Mouse (Mus musculus): ENCODE results near the gene Gm10974. TPM values are rescaled to one million over a fixed set of nuclear protein-coding genes. Genes with fewer than 3 reads are reported as not detected.

Gm10974 gene
- not detected in 2 replicates for polyA plus RNA-seq (2012; rRNA removed)

DNA sequence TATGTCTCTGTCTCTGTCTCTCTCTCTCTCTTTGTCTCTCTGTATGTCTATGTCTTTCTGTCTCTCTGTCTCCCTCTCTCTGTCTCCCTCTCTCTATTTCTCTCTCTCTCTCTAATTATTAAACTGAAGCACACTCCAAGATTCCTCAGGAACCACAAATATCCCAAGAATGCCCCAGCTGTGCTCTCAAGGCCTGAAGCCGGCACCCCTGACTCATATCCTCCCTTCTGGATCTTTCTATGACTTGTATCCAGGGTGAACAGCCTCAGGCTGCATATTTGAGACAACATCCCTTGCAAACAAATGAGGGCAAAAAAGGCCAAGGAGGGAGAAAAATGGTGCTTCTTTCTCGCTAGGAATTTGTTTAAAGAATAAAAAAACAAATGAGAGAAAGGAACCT is at the start of gene Gm10974:
Gene Gm10974, plus strand, starts transcription at position 2 of the 400 bp plus-strand sequence.
- TF ChIP-seq POLR2A (IDR thresholded peaks at IDR 0.05; ENCODE audit: borderline replicate concordance, extremely low read depth, insufficient read depth, insufficient read length, poor library complexity, severe bottlenecking): no peak
- no peak for TF ChIP-seq CTCF (IDR thresholded peaks at IDR 0.05; ENCODE audit: borderline replicate concordance, extremely low read depth, insufficient read depth, insufficient read length)
- DNase-seq (ENCODE audit: low read depth): no peak

DNA sequence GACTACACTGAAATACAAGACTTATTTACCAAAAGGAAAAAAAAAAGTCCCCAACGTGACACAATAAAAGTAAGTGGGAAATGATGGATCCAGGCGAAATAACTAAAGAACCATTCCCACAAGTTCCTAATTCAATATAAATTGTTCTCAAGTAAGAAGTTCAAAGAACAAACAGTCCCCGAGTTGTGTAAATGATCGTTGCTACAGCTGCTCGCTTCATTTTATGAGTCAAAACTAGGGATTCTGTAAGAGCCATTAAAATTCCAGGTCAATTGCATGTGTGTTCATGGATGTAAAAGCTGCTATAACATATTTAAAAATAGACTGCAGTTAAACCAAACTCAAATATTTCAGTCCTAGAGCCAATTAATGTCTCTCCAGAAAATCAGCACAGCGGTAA is 47.6 kb upstream of the Gm10974 start:
- no peak for TF ChIP-seq CTCF (IDR thresholded peaks at IDR 0.05; ENCODE audit: borderline replicate concordance, extremely low read depth, insufficient read depth, insufficient read length)
- TF ChIP-seq POLR2A (IDR thresholded peaks at IDR 0.05; ENCODE audit: borderline replicate concordance, extremely low read depth, insufficient read depth, insufficient read length, poor library complexity, severe bottlenecking): no peak
- no peak for DNase-seq (ENCODE audit: low read depth)

GRCm38 (mm10) chr7:66320996-66321395 is 44.7 kb upstream of the Gm10974 start:
- peak; percentile 82 for DNase-seq (ENCODE audit: low read depth)
- no peak for TF ChIP-seq CTCF (IDR thresholded peaks at IDR 0.05; ENCODE audit: borderline replicate concordance, extremely low read depth, insufficient read depth, insufficient read length)
- TF ChIP-seq POLR2A (IDR thresholded peaks at IDR 0.05; ENCODE audit: borderline replicate concordance, extremely low read depth, insufficient read depth, insufficient read length, poor library complexity, severe bottlenecking): no peak

DNA sequence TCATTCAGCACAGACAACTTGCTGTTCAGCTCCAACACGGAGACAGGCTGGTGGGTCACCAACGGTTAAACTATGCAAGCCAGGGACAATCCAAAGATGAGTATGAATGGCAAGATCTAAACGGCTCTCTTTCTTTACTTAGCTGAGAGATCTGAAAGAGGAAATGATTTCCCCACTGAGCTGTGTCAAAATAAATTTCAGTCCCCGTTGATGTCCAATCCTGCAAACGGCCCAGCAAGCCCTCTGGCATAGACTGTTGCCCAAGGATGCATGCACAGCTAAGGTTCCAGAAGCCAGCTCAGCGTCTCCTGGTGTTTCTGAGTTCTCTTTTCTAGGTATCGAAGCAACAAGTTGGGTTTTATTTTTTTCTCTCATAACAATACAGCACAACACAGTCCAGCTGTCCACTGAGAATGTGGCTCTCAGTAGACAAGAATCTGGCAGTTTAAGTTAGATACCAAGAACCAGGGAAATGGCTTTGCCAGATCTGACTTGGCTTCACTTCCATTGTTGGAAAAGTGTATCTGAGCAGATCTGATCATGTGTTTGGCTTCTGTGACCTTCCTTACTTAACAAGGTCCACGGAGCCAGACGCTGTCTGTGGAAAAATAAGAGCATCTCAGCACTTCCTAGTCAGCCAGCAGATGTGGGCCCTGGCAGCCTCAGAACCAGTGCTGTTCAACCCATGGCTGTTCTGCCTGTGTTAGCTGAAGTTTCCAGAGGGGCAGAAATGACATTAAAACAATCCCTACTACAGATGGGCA is 42.3 kb upstream of the Gm10974 start:
- no peak for TF ChIP-seq CTCF (IDR thresholded peaks at IDR 0.05; ENCODE audit: borderline replicate concordance, extremely low read depth, insufficient read depth, insufficient read length)
- no peak for TF ChIP-seq POLR2A (IDR thresholded peaks at IDR 0.05; ENCODE audit: borderline replicate concordance, extremely low read depth, insufficient read depth, insufficient read length, poor library complexity, severe bottlenecking)
- no peak for DNase-seq (ENCODE audit: low read depth)

GRCm38 (mm10) chr7:66325419-66326053 is 40.2 kb upstream of the Gm10974 start:
- no peak for TF ChIP-seq POLR2A (IDR thresholded peaks at IDR 0.05; ENCODE audit: borderline replicate concordance, extremely low read depth, insufficient read depth, insufficient read length, poor library complexity, severe bottlenecking)
- TF ChIP-seq CTCF (IDR thresholded peaks at IDR 0.05; ENCODE audit: borderline replicate concordance, extremely low read depth, insufficient read depth, insufficient read length): no peak
- peak; percentile 18 for DNase-seq (ENCODE audit: low read depth)

DNA sequence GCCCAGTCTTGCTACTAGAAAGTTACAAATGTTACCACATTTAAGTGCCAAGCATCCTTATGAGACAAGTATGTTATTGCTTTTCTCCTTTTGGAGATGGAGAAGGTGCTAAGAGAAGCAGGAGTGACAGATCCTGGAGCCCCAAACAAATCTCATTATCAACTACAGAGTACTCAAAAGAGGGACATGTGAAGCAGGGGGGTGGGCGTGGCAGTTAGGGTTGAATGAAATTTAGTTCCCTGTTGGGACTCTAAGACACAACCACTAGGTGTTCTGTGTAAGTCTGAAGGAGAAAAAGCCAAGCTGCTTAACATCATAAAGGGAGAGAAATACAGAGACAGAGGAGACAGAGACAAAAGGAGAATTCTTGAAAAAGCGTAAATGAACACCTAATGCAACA is 38.2 kb upstream of the Gm10974 start:
- no peak for DNase-seq (ENCODE audit: low read depth)
- no peak for TF ChIP-seq POLR2A (IDR thresholded peaks at IDR 0.05; ENCODE audit: borderline replicate concordance, extremely low read depth, insufficient read depth, insufficient read length, poor library complexity, severe bottlenecking)
- TF ChIP-seq CTCF (IDR thresholded peaks at IDR 0.05; ENCODE audit: borderline replicate concordance, extremely low read depth, insufficient read depth, insufficient read length): no peak

DNA sequence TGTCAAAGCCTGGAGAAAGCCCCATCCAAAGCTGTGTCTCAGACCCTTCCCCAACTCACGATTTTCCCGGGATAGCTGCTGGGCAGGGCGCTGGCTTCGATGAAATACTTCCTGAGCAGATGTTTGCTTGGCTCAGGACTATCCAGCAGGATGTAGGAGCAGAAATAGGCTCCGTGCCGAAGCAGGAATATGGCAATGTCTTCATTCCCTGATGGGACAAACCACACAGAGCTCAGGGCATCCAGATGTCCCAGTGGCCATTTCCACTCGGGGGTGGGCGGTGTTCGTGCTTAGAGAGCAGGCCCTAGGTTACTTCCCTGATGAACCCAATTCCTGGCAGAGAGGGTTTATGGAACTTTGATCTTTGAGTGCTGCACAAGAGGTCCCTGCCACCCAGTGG is 35.1 kb upstream of the Gm10974 start:
- TF ChIP-seq POLR2A (IDR thresholded peaks at IDR 0.05; ENCODE audit: borderline replicate concordance, extremely low read depth, insufficient read depth, insufficient read length, poor library complexity, severe bottlenecking): no peak
- no peak for TF ChIP-seq CTCF (IDR thresholded peaks at IDR 0.05; ENCODE audit: borderline replicate concordance, extremely low read depth, insufficient read depth, insufficient read length)
- DNase-seq (ENCODE audit: low read depth): no peak

GRCm38 (mm10) chr7:66332340-66332739 is 33.4 kb upstream of the Gm10974 start:
- no peak for DNase-seq (ENCODE audit: low read depth)
- TF ChIP-seq CTCF (IDR thresholded peaks at IDR 0.05; ENCODE audit: borderline replicate concordance, extremely low read depth, insufficient read depth, insufficient read length) (no peak), POLR2A (IDR thresholded peaks at IDR 0.05; ENCODE audit: borderline replicate concordance, extremely low read depth, insufficient read depth, insufficient read length, poor library complexity, severe bottlenecking) (no peak)

- TF ChIP-seq CTCF (IDR thresholded peaks at IDR 0.05; ENCODE audit: borderline replicate concordance, extremely low read depth, insufficient read depth, insufficient read length): no peak
- TF ChIP-seq POLR2A (IDR thresholded peaks at IDR 0.05; ENCODE audit: borderline replicate concordance, extremely low read depth, insufficient read depth, insufficient read length, poor library complexity, severe bottlenecking): no peak
- no peak for DNase-seq (ENCODE audit: low read depth)
Observed at GRCm38 (mm10) chr7:66333906-66334500, 31.7 kb upstream of the Gm10974 start.

DNA sequence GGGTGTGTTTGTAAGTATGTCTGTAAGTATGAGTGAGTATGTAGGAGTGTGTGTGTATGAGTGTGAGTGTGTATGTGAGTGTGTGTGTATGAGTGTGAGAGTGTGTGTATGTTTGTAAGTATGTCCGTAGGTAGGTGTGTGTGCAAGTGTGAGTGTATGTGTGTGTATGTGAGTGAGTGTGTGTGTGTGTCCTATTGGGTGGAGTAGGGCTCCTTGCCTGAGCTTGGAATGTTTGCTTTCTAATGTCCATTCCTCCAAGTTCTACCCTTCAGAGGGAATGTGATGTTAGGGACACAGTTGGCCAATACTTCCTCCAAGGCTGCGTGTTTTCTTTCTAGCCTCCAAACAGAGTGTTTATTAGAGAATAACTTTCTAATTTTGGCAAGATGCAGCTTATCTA is 28.8 kb upstream of the Gm10974 start:
- DNase-seq (ENCODE audit: low read depth): no peak
- no peak for TF ChIP-seq CTCF (IDR thresholded peaks at IDR 0.05; ENCODE audit: borderline replicate concordance, extremely low read depth, insufficient read depth, insufficient read length)
- TF ChIP-seq POLR2A (IDR thresholded peaks at IDR 0.05; ENCODE audit: borderline replicate concordance, extremely low read depth, insufficient read depth, insufficient read length, poor library complexity, severe bottlenecking): no peak

DNA sequence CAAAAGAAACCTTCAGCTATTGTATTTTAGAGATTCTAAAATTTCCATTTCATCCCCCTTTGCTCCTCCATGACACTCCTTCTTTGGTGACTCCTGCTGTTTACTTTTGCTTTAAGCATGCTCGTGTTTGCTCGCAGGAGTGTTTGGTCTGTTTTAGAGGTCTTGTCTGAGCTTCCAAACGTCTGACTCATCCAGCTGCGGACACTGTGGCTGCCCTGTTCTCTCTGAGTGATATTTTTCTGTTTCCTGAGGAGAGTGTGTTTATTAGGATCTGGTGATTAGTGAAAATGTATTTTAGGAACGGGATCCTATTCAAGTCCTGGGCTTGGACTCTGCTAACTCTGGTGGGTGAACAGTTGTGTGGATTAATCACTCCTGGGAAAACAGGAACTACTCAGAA is 26.1 kb upstream of the Gm10974 start:
- DNase-seq (ENCODE audit: low read depth): no peak
- TF ChIP-seq POLR2A (IDR thresholded peaks at IDR 0.05; ENCODE audit: borderline replicate concordance, extremely low read depth, insufficient read depth, insufficient read length, poor library complexity, severe bottlenecking) (no peak), CTCF (IDR thresholded peaks at IDR 0.05; ENCODE audit: borderline replicate concordance, extremely low read depth, insufficient read depth, insufficient read length) (no peak)

Measured in brain, embryonic 14.5 days (tissue).